Mouse (Mus musculus) midbrain, embryonic 16.5 days (tissue): Measurements from ENCODE around the gene Ctla2a. TPM values are rescaled to one million over a fixed set of nuclear protein-coding genes. Genes with fewer than 3 reads are reported as not detected.
"Not testable (repeated sequence)": the region's sequence is repeated elsewhere in the genome, so short reads cannot be mapped to it uniquely, and the experiment has no call there.

Experiments used
- ATAC-seq: fragments of 200-750 bp; cut with Nextera tagmentation; 2 replicates; pipeline ENCODE4 v1.8.0; 2017; ENCODE audit warnings: moderate TSS enrichment
- H3K27ac ChIP-seq: fragments of 300-500 bp; sonication (generic); 2 replicates; pipeline ENCODE4 v1.5.1; 2014; ENCODE audit warnings: mild to moderate bottlenecking, low read length, mixed read lengths
- H3K27me3 ChIP-seq: fragments of 300-500 bp; sonication (generic); 2 replicates; pipeline ENCODE4 v1.6.1; 2014; ENCODE audit warnings: low read depth, low read length, mixed read lengths; ENCODE audit not compliant: control insufficient read depth, insufficient read depth
- H3K36me3 ChIP-seq: fragments of 300-500 bp; sonication (generic); 2 replicates; pipeline ENCODE4 v1.6.1; 2014; ENCODE audit warnings: mild to moderate bottlenecking, low read length, moderate library complexity, mixed read lengths; ENCODE audit not compliant: control insufficient read depth, insufficient read depth
- H3K4me1 ChIP-seq: fragments of 300-500 bp; sonication (generic); 2 replicates; pipeline ENCODE4 v1.6.1; 2014; ENCODE audit warnings: mild to moderate bottlenecking, low read length, mixed read lengths; ENCODE audit not compliant: control insufficient read depth, insufficient read depth
- H3K4me2 ChIP-seq: fragments of 300-500 bp; sonication (generic); 2 replicates; pipeline ENCODE4 v1.6.1; 2014; ENCODE audit warnings: mild to moderate bottlenecking, low read length, mixed read lengths
- H3K4me3 ChIP-seq: fragments of 300-500 bp; sonication (generic); 2 replicates; pipeline ENCODE4 v1.5.1; 2014; ENCODE audit warnings: low read depth, mild to moderate bottlenecking, low read length, moderate library complexity, mixed read lengths
- H3K9ac ChIP-seq: fragments of 300-500 bp; sonication (generic); 2 replicates; pipeline ENCODE4 v1.6.1; 2014; ENCODE audit warnings: low read depth, low read length, mixed read lengths
- H3K9me3 ChIP-seq: fragments of 300-500 bp; sonication (generic); replicated peaks from 2 replicates; pipeline ENCODE4 v1.6.1; 2014; ENCODE audit warnings: mild to moderate bottlenecking, low read length, mixed read lengths; ENCODE audit not compliant: control insufficient read depth, poor library complexity, severe bottlenecking
- WGBS: fragments of 180-500 bp; shearing (Covaris S2); extraction: QIAGEN DNeasy Blood & Tissue Kit; methylation state at CpG from one replicate; pipeline ENCODE4 v1.1.7; 2014; 5-methylcytosine and 5-hydroxymethylcytosine counted together
- polyA plus RNA-seq: library from polyadenylated mRNA; unstranded; fragments of >200 nt; fragmentation: Nextera tagmentation; extraction: Ambion mirVana; gene quantifications from 2 replicates; pipeline ENCODE4 v1.2.1, GENCODE M21; 2015

The Ctla2a gene
- 16.5 and 18.9 TPM in 2 replicates for polyA plus RNA-seq

- no peak within 1 kb of the TSS for H3K27ac ChIP-seq
- no peaks in the 10 kb centered on the region for H3K27me3 ChIP-seq
- peaks cover 4% of the 10 kb centered on the region; the same call in 1 of the 2 replicates for H3K9me3 ChIP-seq
- no peak within 1 kb of the TSS for H3K4me2 ChIP-seq
- no peaks in the 10 kb centered on the region for H3K36me3 ChIP-seq
- 66% methylated on average over 5 of the region's 5 CpGs for WGBS
- H3K9ac ChIP-seq, result no peak within 1 kb of the TSS
- H3K4me3 ChIP-seq, result no peak within 1 kb of the TSS
- no peak for ATAC-seq
- no peaks in the 10 kb centered on the region for H3K4me1 ChIP-seq
Measured at GRCm38 (mm10) chr13:60936500-60936901, at the start of gene Ctla2a, which contains the start of gene Gm49391. TSS of gene Ctla2a (minus strand) at chr13:60936625. TSS of gene Gm49391 (minus strand) at chr13:60936571.

GRCm38 (mm10) chr13:60972319-60972718 is 35.9 kb upstream of the Ctla2a start:
- H3K27ac ChIP-seq, H3K27me3 ChIP-seq, H3K4me1 ChIP-seq, H3K9ac ChIP-seq, H3K9me3 ChIP-seq, H3K4me3 ChIP-seq, ATAC-seq, H3K4me2 ChIP-seq, H3K36me3 ChIP-seq: not testable (repeated sequence)
- WGBS, result 68% methylated on average over 4 of the region's 4 CpGs

- ATAC-seq, H3K4me2 ChIP-seq, H3K4me1 ChIP-seq, H3K9ac ChIP-seq, H3K4me3 ChIP-seq, H3K36me3 ChIP-seq, H3K27me3 ChIP-seq, H3K27ac ChIP-seq: not testable (repeated sequence)
- WGBS, result 26% methylated on average over 4 of the region's 5 CpGs
- H3K9me3 ChIP-seq, result peaks cover 16% of the 10 kb centered on the region
Measured at GRCm38 (mm10) chr13:60963985-60964384, 27.6 kb upstream of the Ctla2a start.

DNA sequence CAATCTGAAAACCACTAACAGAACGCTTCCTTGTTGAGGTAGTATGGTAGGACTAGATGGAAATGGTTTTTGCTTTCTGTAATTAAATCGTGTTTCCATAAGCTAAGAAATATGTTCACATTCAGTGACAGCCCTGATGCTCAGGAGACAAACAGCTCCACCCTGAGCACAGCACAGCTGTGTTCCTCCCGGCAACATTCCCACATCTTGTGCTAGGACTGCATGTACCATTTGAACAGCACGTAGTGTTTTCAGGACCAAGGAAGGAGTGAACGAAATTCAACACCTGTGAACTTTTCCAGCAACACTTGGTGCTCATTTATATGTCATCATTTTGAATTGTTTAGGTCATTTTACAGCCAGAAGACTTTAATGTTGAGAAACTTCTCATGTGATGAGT is 25.3 kb upstream of the Ctla2a start:
- no peaks in the 10 kb centered on the region for H3K4me1 ChIP-seq
- no peak overlapping the region for H3K4me2 ChIP-seq
- H3K4me3 ChIP-seq, result no peak overlapping the region
- no peaks in the 10 kb centered on the region for H3K27me3 ChIP-seq
- H3K9me3 ChIP-seq, result peaks cover 26% of the 10 kb centered on the region
- 69% methylated on average over 5 of the region's 5 CpGs for WGBS
- H3K36me3 ChIP-seq, result no peaks in the 10 kb centered on the region
- H3K27ac ChIP-seq, result no peak overlapping the region
- no peak for ATAC-seq
- no peak overlapping the region for H3K9ac ChIP-seq

- H3K27ac ChIP-seq, H3K4me1 ChIP-seq, H3K9ac ChIP-seq, H3K36me3 ChIP-seq, H3K9me3 ChIP-seq, H3K4me3 ChIP-seq, H3K27me3 ChIP-seq, ATAC-seq, H3K4me2 ChIP-seq: not testable (repeated sequence)
- WGBS, result 79% methylated on average over 3 of the region's 3 CpGs
Measured at GRCm38 (mm10) chr13:60941884-60942283, 5.5 kb upstream of the Ctla2a start, which contains the start of gene Tpbpa. TSS of gene Tpbpa (minus strand) at chr13:60941984.

DNA sequence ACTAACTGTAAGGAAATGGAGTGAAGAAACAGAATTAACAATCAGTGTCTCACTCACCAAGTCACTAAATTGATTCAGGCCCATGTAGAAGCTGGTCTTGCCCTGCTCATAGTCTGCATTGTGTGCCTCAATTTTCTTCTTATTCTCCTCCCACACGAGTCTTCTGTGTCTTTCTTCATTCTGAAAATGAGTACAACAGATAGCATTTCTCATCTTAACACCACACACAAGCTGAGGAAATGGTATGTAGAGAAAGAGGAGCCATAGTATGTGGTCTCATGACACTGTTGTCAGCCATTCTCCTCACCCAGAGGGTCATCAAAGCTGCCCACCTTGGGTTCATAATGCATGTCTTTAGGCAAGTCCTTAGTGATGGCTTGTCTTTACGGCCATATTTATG is 935 bp downstream of the Ctla2a start, which contains the start of gene Gm49393:
Gm49393 (minus strand) TSS at position 101 of the 400 bp plus-strand sequence.
- H3K27ac ChIP-seq, H3K4me2 ChIP-seq, H3K27me3 ChIP-seq, H3K36me3 ChIP-seq, H3K4me3 ChIP-seq, H3K9me3 ChIP-seq, H3K4me1 ChIP-seq, H3K9ac ChIP-seq, ATAC-seq: not testable (repeated sequence)
- WGBS, result 55% methylated on average over 2 of the region's 2 CpGs

DNA sequence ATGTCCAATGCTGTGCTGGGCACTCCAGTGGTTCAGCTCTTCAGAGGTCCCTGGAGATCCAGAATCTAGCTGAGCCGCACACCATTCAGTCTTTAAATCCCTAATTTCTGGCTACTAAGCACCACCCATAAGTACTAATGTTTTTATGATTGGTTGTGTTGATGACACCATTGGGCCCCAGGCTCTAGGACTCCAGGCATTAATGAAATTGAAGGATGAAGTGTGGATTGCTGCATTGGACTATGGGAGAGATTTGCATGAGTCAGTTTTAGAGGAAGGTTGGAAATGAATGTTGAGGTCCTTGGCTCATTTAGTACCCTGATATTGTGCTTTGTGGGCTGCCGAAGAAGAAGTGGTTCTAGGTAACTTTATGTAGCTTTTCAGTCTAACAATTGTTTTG is 31.6 kb downstream of the Ctla2a start, which contains the start of gene Tpbpb:
Tpbpb (minus strand) TSS at position 101 of the 400 bp plus-strand sequence.
- not testable (repeated sequence) for H3K27me3 ChIP-seq, H3K4me2 ChIP-seq

DNA sequence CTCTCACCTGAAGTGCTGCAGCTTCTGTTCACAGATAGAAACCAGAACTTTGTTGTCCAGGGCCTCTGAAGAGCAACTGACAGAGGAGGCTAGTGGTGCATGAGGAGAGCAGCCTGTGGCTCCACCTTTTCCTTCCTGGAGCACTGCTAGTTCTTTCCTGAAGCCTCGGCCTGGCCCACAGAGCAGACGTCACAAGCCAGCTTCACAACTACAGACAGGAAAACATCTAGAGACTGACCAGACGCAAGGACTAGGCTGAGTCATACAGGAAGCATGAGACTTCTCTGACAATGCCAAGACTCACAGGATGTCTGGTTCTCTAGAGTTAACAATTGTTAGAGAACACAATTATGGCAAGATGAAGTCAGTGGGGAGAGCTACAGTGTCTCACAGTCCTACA is 39.1 kb downstream of the Ctla2a start, which contains the start of gene Ctla2b:
Ctla2b (minus strand) TSS at position 120 of the 400 bp plus-strand sequence.
- Histone ChIP-seq H3K9ac (no peak within 1 kb of the TSS), H3K4me1 (no peaks in the 10 kb centered on the region), H3K4me3 (no peak within 1 kb of the TSS), H3K27ac (no peak within 1 kb of the TSS), H3K36me3 (no peaks in the 10 kb centered on the region), H3K27me3 (no peaks in the 10 kb centered on the region), H3K9me3 (no peaks in the 10 kb centered on the region; the same call in 1 of the 2 replicates), H3K4me2 (no peak within 1 kb of the TSS)
- no peak for ATAC-seq
- whole genome bisulfite sequencing, result 93% methylated on average over 3 of the region's 3 CpGs

More for the DNA sequence above, 31.6 kb downstream of the Ctla2a start, which contains the start of gene Tpbpb:
- not testable (repeated sequence) for ATAC-seq, H3K36me3 ChIP-seq, H3K9ac ChIP-seq, H3K9me3 ChIP-seq, H3K27ac ChIP-seq, H3K4me3 ChIP-seq, H3K4me1 ChIP-seq
- 83% methylated on average over 2 of the region's 2 CpGs for WGBS

- ATAC-seq, H3K36me3 ChIP-seq: not testable (repeated sequence)
- 86% methylated on average over 7 of the region's 8 CpGs for WGBS
Measured at GRCm38 (mm10) chr13:60896794-60897193, 39.6 kb downstream of the Ctla2a start, which contains the start of gene Gm49392. TSS of gene Gm49392 (minus strand) at chr13:60896894.

More at GRCm38 (mm10) chr13:60896794-60897193, 39.6 kb downstream of the Ctla2a start, which contains the start of gene Gm49392:
- H3K27ac ChIP-seq, H3K9me3 ChIP-seq, H3K27me3 ChIP-seq, H3K4me3 ChIP-seq, H3K9ac ChIP-seq, H3K4me1 ChIP-seq, H3K4me2 ChIP-seq: not testable (repeated sequence)
